Mouse (Mus musculus): ENCODE measurements around the gene Ttbk1. TPM values are rescaled to one million over a fixed set of nuclear protein-coding genes. Genes with fewer than 3 reads are reported as not detected.

The Ttbk1 gene
- polyA plus RNA-seq, 1 experiment from 2014 or later, result 6.5 TPM

DNA sequence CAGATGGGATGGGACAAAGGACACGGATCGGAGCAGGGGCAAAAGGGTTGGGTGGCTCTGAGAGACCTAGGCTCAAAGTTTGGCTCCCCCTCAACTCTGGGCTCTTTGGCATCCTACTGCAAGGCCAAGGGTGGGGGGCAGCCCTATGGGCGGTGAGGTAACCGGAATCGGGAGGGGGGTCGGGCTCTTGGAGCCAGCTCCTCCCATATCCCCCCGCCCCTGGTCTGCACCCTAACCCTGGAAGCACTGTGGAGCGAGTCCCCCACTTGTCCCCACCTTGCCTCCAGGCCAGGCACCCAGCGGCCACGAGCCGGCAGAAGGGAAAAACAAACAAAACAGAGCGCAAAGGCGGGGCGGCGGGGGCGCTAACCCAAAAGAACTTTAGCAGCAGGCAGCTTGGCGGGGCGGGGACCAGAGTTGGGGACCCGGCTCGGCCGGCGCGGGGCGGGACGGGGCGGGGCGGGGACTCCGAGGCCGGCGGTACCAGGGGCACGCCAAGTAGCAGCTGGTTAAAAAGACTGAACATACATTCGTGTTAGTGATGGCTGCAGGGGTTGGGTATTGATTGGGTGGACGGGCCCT lies 32.3 kb downstream of the Ttbk1 start:
- ATAC-seq (ENCODE audit: low FRiP score), result peak; percentile 12; the same call in 1 of the 2 replicates
- Histone ChIP-seq H3K4me3 (replicated peaks; ENCODE audit: low read length) (peak overlapping the region; percentile 24), H3K36me3 (replicated peaks; ENCODE audit: control insufficient read depth, insufficient read depth) (peaks cover 21% of the 10 kb centered on the region), H3K4me2 (replicated peaks) (peak overlapping the region; percentile 60), H3K9me3 (ENCODE audit: control insufficient read depth, low read length) (no peaks in the 10 kb centered on the region), H3K27me3 (ENCODE audit: control insufficient read depth, insufficient read depth, low read length) (0 out of 2 replicates have a peak, but pooled peaks cover 3% of the 10 kb centered on the region), H3K27ac (no peak overlapping the region), H3K9ac (peak overlapping the region; percentile 44), H3K4me1 (replicated peaks; ENCODE audit: control insufficient read depth, insufficient read depth, low read length) (peaks cover 26% of the 10 kb centered on the region)
- no peak for DNase-seq (ENCODE audit: low spot score)
- WGBS, result 1% methylated on average over 33 of the region's 33 CpGs

DNA sequence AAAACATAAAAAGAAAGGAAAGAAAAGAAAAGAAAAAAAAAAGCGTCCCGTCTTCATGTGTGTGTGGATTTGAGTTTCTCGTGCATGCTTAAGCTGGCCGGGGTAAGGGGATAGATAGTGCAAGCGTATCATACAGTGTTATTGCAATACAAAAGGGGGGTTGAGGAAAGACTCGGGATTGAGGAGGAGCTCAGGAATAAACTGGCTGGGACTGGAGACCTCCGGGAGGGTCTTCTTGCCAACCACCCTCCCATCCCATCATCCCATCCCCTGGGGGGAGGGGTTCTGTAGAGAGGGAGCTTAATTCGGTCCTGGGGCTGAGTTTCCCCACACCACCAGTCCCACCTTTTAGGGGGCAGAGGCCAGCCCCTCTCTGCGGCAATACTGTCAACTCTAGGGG lies 32.9 kb downstream of the Ttbk1 start:
- Histone ChIP-seq H3K9me3 (ENCODE audit: control insufficient read depth, low read length) (no peaks in the 10 kb centered on the region), H3K4me3 (replicated peaks; ENCODE audit: low read length) (peak overlapping the region; percentile 24), H3K27ac (no peak overlapping the region; the same call in 1 of the 2 replicates), H3K27me3 (ENCODE audit: control insufficient read depth, insufficient read depth, low read length) (0 out of 2 replicates have a peak, but pooled peaks cover 3% of the 10 kb centered on the region), H3K4me1 (replicated peaks; ENCODE audit: control insufficient read depth, insufficient read depth, low read length) (peaks cover 26% of the 10 kb centered on the region), H3K9ac (peak overlapping the region; percentile 44), H3K4me2 (replicated peaks) (peak overlapping the region; percentile 60), H3K36me3 (replicated peaks; ENCODE audit: control insufficient read depth, insufficient read depth) (peaks cover 15% of the 10 kb centered on the region)
- ATAC-seq (ENCODE audit: low FRiP score) (no peak), DNase-seq (ENCODE audit: low spot score) (peak; percentile 36)
- under 1% methylated on average over 9 of the region's 9 CpGs for WGBS

DNA sequence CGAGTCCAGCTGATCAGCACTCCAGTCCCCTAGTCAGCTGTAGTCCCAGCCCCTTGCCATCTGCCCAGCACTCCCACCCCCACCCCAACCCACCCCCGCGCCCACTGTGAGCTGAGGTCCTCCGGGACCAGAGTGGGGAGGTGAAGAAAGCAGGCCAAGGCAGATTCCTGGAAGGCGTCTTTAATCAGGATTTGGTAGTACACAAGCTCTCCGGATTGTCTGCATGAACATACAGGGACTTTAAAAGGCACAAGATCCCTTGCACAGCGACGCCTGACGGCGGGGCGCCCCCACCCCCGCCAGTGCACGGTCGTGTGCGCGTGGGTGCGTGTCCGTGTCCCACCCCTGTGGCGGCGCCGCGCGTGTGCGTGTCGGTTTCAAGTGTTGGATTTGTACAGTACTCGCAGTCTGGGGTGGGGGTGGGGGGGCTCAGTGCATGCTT lies 33.5 kb downstream of the Ttbk1 start:
- H3K27ac ChIP-seq, result no peak overlapping the region; the same call in 1 of the 2 replicates
- under 1% methylated on average over 26 of the region's 26 CpGs for WGBS
- peak overlapping the region; percentile 60 for H3K4me2 ChIP-seq (replicated peaks)
- peaks cover 11% of the 10 kb centered on the region; the same call in 1 of the 2 replicates for H3K36me3 ChIP-seq (replicated peaks; ENCODE audit: control insufficient read depth, insufficient read depth)
- peak; percentile 16; the same call in 1 of the 2 replicates for ATAC-seq (ENCODE audit: low FRiP score)
- 0 out of 2 replicates have a peak, but pooled peaks cover 3% of the 10 kb centered on the region for H3K27me3 ChIP-seq (ENCODE audit: control insufficient read depth, insufficient read depth, low read length)
- H3K9me3 ChIP-seq (ENCODE audit: control insufficient read depth, low read length), result no peaks in the 10 kb centered on the region
- peak overlapping the region; percentile 42 for H3K9ac ChIP-seq
- H3K4me1 ChIP-seq (replicated peaks; ENCODE audit: control insufficient read depth, insufficient read depth, low read length), result peaks cover 26% of the 10 kb centered on the region
- H3K4me3 ChIP-seq (replicated peaks; ENCODE audit: low read length), result peak overlapping the region; percentile 24
- DNase-seq (ENCODE audit: low spot score), result peak; percentile 27

DNA sequence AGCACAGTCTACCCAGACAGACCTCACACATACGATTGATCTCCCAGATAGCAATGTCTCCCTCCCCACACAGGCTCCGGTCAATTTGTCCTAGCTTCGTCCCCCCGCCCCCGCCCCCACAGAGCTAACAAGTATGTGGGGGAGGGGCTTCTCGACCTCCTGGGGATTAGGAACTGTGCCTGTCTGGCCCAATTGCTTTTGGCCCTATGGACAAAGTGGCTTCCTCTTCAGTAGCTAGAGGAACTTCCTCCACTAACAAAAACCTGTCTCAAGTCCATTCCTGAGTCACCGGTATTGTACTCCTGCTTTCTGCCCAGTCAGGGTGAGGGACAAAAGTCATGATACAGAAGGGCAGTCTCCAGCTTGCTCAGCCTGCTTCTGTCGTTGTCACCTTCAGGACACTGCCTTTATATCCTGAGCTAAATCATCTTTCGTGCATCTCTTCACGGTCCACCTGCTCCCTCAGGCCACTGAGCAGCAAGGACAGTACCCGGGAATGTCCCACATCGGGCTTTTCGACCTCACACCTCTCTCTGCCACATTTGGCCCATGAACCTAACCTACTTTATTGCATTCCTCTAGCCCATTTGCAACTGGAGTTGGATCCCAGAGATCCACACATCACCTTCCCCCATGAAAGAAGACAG lies 34.0 kb downstream of the Ttbk1 start:
- H3K4me1 ChIP-seq (replicated peaks; ENCODE audit: control insufficient read depth, insufficient read depth, low read length), result peaks cover 26% of the 10 kb centered on the region
- H3K9ac ChIP-seq, result no peak overlapping the region
- H3K27me3 ChIP-seq (ENCODE audit: control insufficient read depth, insufficient read depth, low read length), result 0 out of 2 replicates have a peak, but pooled peaks cover 3% of the 10 kb centered on the region
- WGBS, result 7% methylated on average over 13 of the region's 13 CpGs
- H3K27ac ChIP-seq, result no peak overlapping the region
- peak overlapping the region; percentile 60; the same call in 1 of the 2 replicates for H3K4me2 ChIP-seq (replicated peaks)
- no peak overlapping the region for H3K4me3 ChIP-seq (replicated peaks; ENCODE audit: low read length)
- peaks cover 6% of the 10 kb centered on the region; the same call in 1 of the 2 replicates for H3K36me3 ChIP-seq (replicated peaks; ENCODE audit: control insufficient read depth, insufficient read depth)
- ATAC-seq (ENCODE audit: low FRiP score), result no peak
- no peak for DNase-seq (ENCODE audit: low spot score)
- H3K9me3 ChIP-seq (ENCODE audit: control insufficient read depth, low read length), result no peaks in the 10 kb centered on the region

DNA sequence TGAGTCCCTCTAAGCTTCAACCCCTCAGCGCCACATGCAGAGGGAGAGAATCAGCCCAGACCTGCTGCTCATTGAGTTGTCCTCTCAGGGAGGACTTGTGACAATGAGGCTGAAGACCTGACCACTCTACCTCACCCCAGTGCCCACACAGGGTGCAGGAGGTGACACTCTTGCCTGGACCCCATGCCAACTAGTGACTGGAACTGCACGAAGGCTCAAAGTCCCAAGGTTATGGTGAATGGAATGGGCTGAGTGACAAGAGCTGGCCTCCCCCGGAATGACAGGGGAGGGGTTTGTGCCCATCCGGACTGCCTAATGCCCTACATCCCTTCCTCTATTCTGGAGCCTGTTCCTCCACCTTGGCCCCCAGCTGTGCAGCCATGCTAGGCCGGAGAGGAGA lies 34.8 kb downstream of the Ttbk1 start:
- no peak for DNase-seq (ENCODE audit: low spot score)
- H3K4me1 ChIP-seq (replicated peaks; ENCODE audit: control insufficient read depth, insufficient read depth, low read length), result peaks cover 26% of the 10 kb centered on the region
- H3K9ac ChIP-seq, result no peak overlapping the region
- no peak overlapping the region for H3K27ac ChIP-seq
- H3K4me3 ChIP-seq (replicated peaks; ENCODE audit: low read length), result no peak overlapping the region
- no peaks in the 10 kb centered on the region for H3K36me3 ChIP-seq (replicated peaks; ENCODE audit: control insufficient read depth, insufficient read depth)
- WGBS, result 25% methylated on average over 5 of the region's 5 CpGs
- no peak for ATAC-seq (ENCODE audit: low FRiP score)
- H3K9me3 ChIP-seq (ENCODE audit: control insufficient read depth, low read length), result no peaks in the 10 kb centered on the region
- H3K4me2 ChIP-seq (replicated peaks), result no peak overlapping the region
- H3K27me3 ChIP-seq (ENCODE audit: control insufficient read depth, insufficient read depth, low read length), result 0 out of 2 replicates have a peak, but pooled peaks cover 3% of the 10 kb centered on the region

DNA sequence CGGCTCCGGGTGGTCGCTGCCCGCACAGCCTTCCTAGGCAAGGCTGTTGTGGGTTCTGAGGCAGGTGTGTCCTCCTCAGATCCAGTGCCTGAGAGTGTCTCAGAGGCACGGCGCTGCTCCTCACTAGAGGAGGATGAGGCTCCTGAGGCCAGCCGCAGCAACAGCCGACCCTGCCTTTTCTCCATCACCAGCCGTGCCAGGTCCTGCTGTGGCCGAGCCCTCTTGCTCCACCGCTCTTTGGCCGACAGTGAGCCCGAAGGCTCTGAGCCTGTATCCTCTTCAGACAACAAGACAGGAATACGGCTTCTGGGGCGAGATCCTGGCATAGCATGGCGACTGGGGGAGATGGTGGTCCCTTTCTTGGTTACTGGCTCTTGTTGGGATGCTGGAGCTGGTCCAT lies 41.2 kb downstream of the Ttbk1 start:
- WGBS, result 89% methylated on average over 16 of the region's 16 CpGs
- Histone ChIP-seq H3K9ac (no peak overlapping the region), H3K9me3 (ENCODE audit: control insufficient read depth, low read length) (no peaks in the 10 kb centered on the region), H3K4me1 (replicated peaks; ENCODE audit: control insufficient read depth, insufficient read depth, low read length) (no peaks in the 10 kb centered on the region), H3K4me2 (replicated peaks) (no peak overlapping the region), H3K4me3 (replicated peaks; ENCODE audit: low read length) (no peak overlapping the region), H3K36me3 (replicated peaks; ENCODE audit: control insufficient read depth, insufficient read depth) (peaks cover 25% of the 10 kb centered on the region), H3K27ac (no peak overlapping the region), H3K27me3 (ENCODE audit: control insufficient read depth, insufficient read depth, low read length) (peaks cover 32% of the 10 kb centered on the region)
- ATAC-seq (ENCODE audit: low FRiP score), result no peak
- no peak for DNase-seq (ENCODE audit: low spot score)

DNA sequence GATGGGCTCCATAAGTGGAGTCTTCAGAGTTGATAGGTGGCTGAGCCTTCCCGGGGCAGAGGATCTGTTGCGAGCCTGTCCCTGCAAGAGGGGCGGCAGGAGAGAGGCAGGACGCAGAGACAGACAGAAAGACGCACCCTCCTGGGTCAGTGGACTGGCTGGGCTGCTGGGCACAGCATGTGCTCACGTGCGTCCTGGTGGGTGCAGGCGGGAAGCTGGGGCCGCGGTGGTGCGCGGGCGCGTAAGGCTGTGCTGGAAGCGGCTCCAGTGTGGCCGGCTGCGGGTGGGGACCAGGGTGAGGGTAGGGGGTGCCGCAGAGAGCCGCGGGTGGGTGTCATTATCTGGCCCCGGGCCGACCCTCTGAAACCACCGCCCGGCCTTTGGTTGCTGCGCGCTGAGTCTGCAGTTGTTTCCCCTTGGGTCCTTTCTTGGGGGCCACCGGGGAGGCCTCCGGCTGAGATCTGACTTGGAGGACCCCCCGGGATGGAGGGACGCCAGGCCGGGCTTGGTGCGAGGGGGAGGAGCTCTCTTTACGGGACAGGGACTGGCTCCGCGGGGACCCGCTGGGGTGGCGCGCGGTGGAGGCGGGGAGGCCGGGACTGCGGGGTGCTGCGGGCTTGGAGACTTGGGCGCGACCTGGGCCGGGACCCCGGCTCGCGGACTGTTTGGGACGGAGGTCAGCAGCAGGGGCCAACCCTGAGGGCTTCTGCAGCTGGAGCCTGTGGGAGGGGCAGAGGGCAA lies 42.5 kb downstream of the Ttbk1 start:
- DNase-seq (ENCODE audit: low spot score), result no peak
- Histone ChIP-seq H3K4me2 (replicated peaks) (peak overlapping the region; percentile 27), H3K27me3 (ENCODE audit: control insufficient read depth, insufficient read depth, low read length) (peaks cover 32% of the 10 kb centered on the region), H3K4me1 (replicated peaks; ENCODE audit: control insufficient read depth, insufficient read depth, low read length) (no peaks in the 10 kb centered on the region), H3K27ac (no peak overlapping the region), H3K9ac (no peak overlapping the region), H3K9me3 (ENCODE audit: control insufficient read depth, low read length) (no peaks in the 10 kb centered on the region), H3K36me3 (replicated peaks; ENCODE audit: control insufficient read depth, insufficient read depth) (peaks cover 25% of the 10 kb centered on the region), H3K4me3 (replicated peaks; ENCODE audit: low read length) (no peak overlapping the region)
- 6% methylated on average over 48 of the region's 50 CpGs for WGBS
- ATAC-seq (ENCODE audit: low FRiP score), result no peak

DNA sequence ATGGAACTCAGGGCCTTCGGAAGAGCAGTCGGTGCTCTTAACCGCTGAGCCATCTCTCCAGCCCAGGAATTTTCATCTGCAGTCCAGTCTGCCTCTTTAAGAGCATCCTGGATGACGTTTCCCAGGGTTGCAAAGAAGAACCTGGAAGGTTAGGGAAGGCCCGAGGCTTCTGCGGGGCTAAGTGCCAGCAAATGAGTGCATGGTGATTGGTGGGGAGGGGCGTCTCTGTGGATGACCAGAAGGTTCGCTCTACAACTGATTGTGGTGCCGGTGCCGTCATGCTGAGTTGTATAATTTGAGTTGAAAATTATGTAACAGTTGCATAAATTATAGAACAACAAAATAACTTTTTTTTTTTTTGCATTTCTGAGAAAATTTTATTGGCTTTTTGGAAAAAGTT lies 48.3 kb downstream of the Ttbk1 start:
- 91% methylated on average over 10 of the region's 10 CpGs for WGBS
- ATAC-seq (ENCODE audit: low FRiP score), result no peak
- Histone ChIP-seq H3K27ac (no peak overlapping the region), H3K27me3 (ENCODE audit: control insufficient read depth, insufficient read depth, low read length) (peaks cover 12% of the 10 kb centered on the region), H3K4me2 (replicated peaks) (no peak overlapping the region), H3K4me3 (replicated peaks; ENCODE audit: low read length) (no peak overlapping the region), H3K4me1 (replicated peaks; ENCODE audit: control insufficient read depth, insufficient read depth, low read length) (no peaks in the 10 kb centered on the region), H3K36me3 (replicated peaks; ENCODE audit: control insufficient read depth, insufficient read depth) (no peaks in the 10 kb centered on the region), H3K9me3 (ENCODE audit: control insufficient read depth, low read length) (no peaks in the 10 kb centered on the region), H3K9ac (no peak overlapping the region)
- no peak for DNase-seq (ENCODE audit: low spot score)

DNA sequence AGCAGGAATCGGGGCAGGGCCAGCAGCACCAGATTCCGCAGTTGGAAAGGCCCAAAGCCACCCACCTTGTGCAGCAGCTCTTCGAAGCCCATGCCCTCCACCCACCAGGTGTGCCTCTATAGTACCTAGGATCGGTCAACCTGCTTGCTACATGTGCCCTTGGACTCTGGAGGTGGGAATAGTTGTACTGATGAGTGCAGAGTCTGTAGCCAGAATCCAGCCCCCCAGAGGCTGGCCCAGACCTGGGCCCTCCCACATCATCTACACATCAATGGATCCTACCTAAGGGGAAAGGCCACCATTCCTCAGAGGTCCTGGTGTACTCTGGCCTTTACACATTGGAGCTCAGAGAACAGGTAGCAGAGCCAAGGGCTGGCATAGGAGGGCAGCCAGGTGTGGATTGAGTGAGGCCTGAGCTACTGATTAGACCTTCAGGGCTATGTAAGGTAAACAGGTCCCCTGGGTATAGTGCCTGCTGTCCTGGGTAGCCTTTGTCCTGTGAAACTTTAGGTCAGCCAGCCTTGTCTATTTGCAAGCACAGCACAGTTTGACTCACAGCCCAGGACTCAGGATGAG lies 49.1 kb downstream of the Ttbk1 start, which contains the start of gene Slc22a7:
TSS of gene Slc22a7 (minus strand) at position 160 of the 576 bp plus-strand sequence.
- Histone ChIP-seq H3K27ac (no peak within 1 kb of the TSS), H3K27me3 (ENCODE audit: control insufficient read depth, insufficient read depth, low read length) (peaks cover 5% of the 10 kb centered on the region), H3K9ac (no peak within 1 kb of the TSS), H3K9me3 (ENCODE audit: control insufficient read depth, low read length) (no peaks in the 10 kb centered on the region), H3K4me2 (replicated peaks) (no peak within 1 kb of the TSS), H3K36me3 (replicated peaks; ENCODE audit: control insufficient read depth, insufficient read depth) (no peaks in the 10 kb centered on the region), H3K4me3 (replicated peaks; ENCODE audit: low read length) (no peak within 1 kb of the TSS), H3K4me1 (replicated peaks; ENCODE audit: control insufficient read depth, insufficient read depth, low read length) (no peaks in the 10 kb centered on the region; the same call in 1 of the 2 replicates)
- DNase-seq (ENCODE audit: low spot score) (no peak), ATAC-seq (ENCODE audit: low FRiP score) (no peak)
- 83% methylated on average over 4 of the region's 4 CpGs for WGBS
